Mouse (Mus musculus) embryonic facial prominence, embryonic 14.5 days (tissue): ENCODE measurements around the gene Rab3il1. TPM values are rescaled to one million over a fixed set of nuclear protein-coding genes. Genes with fewer than 3 reads are reported as not detected.

Experiments used
- ATAC-seq: fragments of 200-750 bp; cut with Nextera tagmentation; 2 replicates; pipeline ENCODE4 v1.8.0; 2017; ENCODE audit warnings: low read depth, moderate number of reproducible peaks, moderate TSS enrichment
- DNase-seq: peaks from one replicate; pipeline ENCODE4 v3.0.0-alpha.2; 2015; ENCODE audit warnings: low spot score
- H3K27ac ChIP-seq: fragments of 300-500 bp; sonication (generic); replicated peaks from 2 replicates; pipeline ENCODE4 v1.5.1; 2014; ENCODE audit warnings: low read depth, mild to moderate bottlenecking, low read length, moderate library complexity
- H3K27me3 ChIP-seq: fragments of 300-500 bp; sonication (generic); replicated peaks from 2 replicates; pipeline ENCODE4 v1.6.1; 2014; ENCODE audit warnings: low read length; ENCODE audit not compliant: control insufficient read depth, insufficient read depth
- H3K36me3 ChIP-seq: fragments of 300-500 bp; sonication (generic); 2 replicates; pipeline ENCODE4 v1.6.1; 2014; ENCODE audit warnings: low read length, mixed read lengths; ENCODE audit not compliant: control insufficient read depth, insufficient read depth
- H3K4me1 ChIP-seq: fragments of 300-500 bp; sonication (generic); 2 replicates; pipeline ENCODE4 v1.6.1; 2014; ENCODE audit warnings: antibody characterized with exemption, low read length; ENCODE audit not compliant: control insufficient read depth, insufficient read depth
- H3K4me2 ChIP-seq: fragments of 300-500 bp; sonication (generic); 2 replicates; pipeline ENCODE4 v1.6.1; 2014; ENCODE audit warnings: low read depth, mild to moderate bottlenecking, low read length, moderate library complexity, mixed read lengths
- H3K4me3 ChIP-seq: fragments of 300-500 bp; sonication (generic); 2 replicates; pipeline ENCODE4 v1.5.1; 2014; ENCODE audit warnings: low read depth, mild to moderate bottlenecking, low read length
- H3K9ac ChIP-seq: fragments of 300-500 bp; sonication (generic); 2 replicates; pipeline ENCODE4 v1.6.1; 2014; ENCODE audit warnings: low read depth, mild to moderate bottlenecking, low read length, moderate library complexity, mixed read lengths
- H3K9me3 ChIP-seq: fragments of 300-500 bp; sonication (generic); 2 replicates; pipeline ENCODE4 v1.6.1; 2016; ENCODE audit warnings: low read length; ENCODE audit not compliant: control insufficient read depth
- WGBS: fragments of 180-500 bp; shearing (Covaris S2); extraction: QIAGEN DNeasy Blood & Tissue Kit; methylation state at CpG from one replicate; pipeline ENCODE4 v1.1.7; 2014; 5-methylcytosine and 5-hydroxymethylcytosine counted together
- polyA plus RNA-seq: library from polyadenylated mRNA; unstranded; fragments of >200 nt; fragmentation: Nextera tagmentation; extraction: Ambion mirVana; gene quantifications from 2 replicates; pipeline ENCODE4 v1.2.1, GENCODE M21; 2014

The Rab3il1 gene
- polyA plus RNA-seq, 1 experiment from 2014 or later, result 48.1 TPM

DNA sequence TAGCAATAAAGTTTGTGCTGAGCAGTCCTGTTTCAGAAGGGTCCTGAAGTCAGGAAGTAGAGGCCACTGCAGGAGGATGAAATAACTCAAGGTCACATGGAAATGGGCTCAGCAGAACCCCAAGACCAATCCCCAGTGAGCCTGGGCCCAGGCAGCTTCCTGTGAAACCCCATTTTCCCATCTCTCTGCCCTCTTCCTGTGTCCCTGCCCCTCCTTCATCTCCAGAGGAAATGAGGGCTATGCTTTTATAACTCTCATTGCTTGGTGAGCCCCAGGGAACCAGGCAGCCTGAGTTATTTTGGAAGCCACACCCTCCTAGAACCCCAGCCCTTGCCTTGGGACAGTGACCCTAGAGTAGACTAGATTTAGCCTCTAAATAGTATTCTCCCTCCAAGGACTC lies 48.1 kb downstream of the Rab3il1 start:
- H3K4me2 ChIP-seq, result no peak overlapping the region
- no peak overlapping the region for H3K9ac ChIP-seq
- no peak for ATAC-seq
- H3K36me3 ChIP-seq, result no peaks in the 10 kb centered on the region; the same call in 1 of the 2 replicates
- DNase-seq, result no peak
- no peaks in the 10 kb centered on the region for H3K9me3 ChIP-seq
- H3K27me3 ChIP-seq, result no peaks in the 10 kb centered on the region
- no peak overlapping the region for H3K27ac ChIP-seq
- H3K4me3 ChIP-seq, result no peak overlapping the region
- H3K4me1 ChIP-seq, result no peaks in the 10 kb centered on the region

DNA sequence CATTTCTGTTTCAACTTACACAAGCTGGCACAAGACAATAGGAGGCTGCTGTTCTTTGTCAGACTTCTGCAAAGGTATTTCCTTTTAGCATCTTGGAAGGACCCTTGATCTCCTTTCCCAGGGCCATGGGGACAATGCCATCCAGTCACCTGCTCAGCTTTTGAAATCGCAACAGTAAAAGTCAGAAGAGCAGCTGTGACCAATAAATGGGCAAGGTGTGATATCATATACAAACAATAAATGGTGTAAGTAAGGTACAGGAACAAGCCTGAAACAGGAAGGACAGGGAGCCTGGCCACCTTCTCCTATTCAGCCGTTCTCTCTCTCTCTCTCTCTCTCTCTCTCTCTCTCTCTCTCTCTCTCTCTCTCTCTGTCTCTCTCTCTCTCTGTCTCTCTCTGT lies 49.0 kb downstream of the Rab3il1 start:
- ATAC-seq (no peak), DNase-seq (no peak)
- Histone ChIP-seq H3K4me2 (no peak overlapping the region), H3K27ac (no peak overlapping the region), H3K4me1 (no peaks in the 10 kb centered on the region), H3K4me3 (no peak overlapping the region), H3K27me3 (no peaks in the 10 kb centered on the region), H3K36me3 (no peaks in the 10 kb centered on the region; the same call in 1 of the 2 replicates), H3K9me3 (no peaks in the 10 kb centered on the region), H3K9ac (no peak overlapping the region)
- WGBS, result 61% methylated on average over 1 of the region's 2 CpGs

DNA sequence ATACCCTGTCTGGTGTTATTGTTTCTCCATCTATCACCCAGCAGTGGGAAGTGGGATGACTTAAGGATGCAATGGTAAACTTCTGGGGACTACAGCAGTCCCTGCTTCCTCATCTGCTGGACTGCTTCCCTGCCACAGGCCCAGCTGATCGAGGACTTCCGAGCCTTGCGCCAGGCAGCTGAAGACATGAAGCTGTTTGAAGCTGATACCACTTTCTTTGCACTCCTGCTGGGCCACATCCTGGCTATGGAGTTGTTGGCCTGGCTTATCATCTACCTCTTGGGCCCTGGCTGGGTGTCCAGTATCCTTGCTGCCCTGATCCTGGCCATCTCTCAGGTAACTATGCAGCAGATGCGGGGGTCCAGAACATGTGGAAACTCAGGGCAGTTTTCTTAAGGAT lies 51.2 kb downstream of the Rab3il1 start:
- H3K4me1 ChIP-seq, result no peaks in the 10 kb centered on the region

DNA sequence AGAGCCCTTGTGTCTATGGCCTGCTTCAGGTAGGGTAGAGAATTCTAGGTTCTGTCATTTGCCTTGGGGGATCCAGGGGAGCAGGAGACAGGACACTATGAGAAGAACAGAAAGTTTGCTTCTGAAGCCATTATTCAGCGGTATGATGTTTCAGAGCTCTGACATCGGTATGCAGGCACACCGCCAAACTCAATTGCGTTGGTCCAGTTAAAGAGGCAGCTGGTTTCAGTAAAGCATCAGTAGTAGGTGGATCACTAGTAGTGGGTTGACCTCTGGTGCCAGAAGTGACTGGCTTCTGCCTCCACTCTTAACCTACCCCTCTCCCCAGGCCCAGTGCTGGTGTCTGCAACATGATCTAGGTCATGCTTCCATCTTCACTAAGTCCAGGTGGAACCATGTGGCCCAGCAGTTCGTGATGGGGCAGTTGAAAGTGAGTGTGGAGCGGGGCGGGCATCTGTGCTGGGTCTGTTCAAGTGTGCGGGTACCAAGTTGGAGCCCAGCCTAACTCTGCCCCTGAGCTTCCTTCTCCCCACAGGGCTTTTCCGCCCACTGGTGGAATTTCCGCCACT lies 52.3 kb downstream of the Rab3il1 start:
- DNase-seq (no peak), ATAC-seq (no peak)
- H3K27ac ChIP-seq, result no peak overlapping the region
- H3K4me3 ChIP-seq, result no peak overlapping the region
- no peaks in the 10 kb centered on the region for H3K27me3 ChIP-seq
- H3K36me3 ChIP-seq, result peaks cover 10% of the 10 kb centered on the region; the same call in 1 of the 2 replicates
- H3K4me2 ChIP-seq, result no peak overlapping the region
- H3K9me3 ChIP-seq, result no peaks in the 10 kb centered on the region
- 91% methylated on average over 10 of the region's 10 CpGs for WGBS
- no peaks in the 10 kb centered on the region for H3K4me1 ChIP-seq
- H3K9ac ChIP-seq, result no peak overlapping the region

More for the DNA sequence above, 51.2 kb downstream of the Rab3il1 start:
- no peak for ATAC-seq
- no peak overlapping the region for H3K27ac ChIP-seq
- no peaks in the 10 kb centered on the region for H3K9me3 ChIP-seq
- peaks cover 4% of the 10 kb centered on the region; the same call in 1 of the 2 replicates for H3K36me3 ChIP-seq
- H3K27me3 ChIP-seq, result no peaks in the 10 kb centered on the region
- no peak overlapping the region for H3K9ac ChIP-seq
- H3K4me3 ChIP-seq, result no peak overlapping the region
- H3K4me2 ChIP-seq, result no peak overlapping the region
- no peak for DNase-seq
- WGBS, result 95% methylated on average over 4 of the region's 4 CpGs

DNA sequence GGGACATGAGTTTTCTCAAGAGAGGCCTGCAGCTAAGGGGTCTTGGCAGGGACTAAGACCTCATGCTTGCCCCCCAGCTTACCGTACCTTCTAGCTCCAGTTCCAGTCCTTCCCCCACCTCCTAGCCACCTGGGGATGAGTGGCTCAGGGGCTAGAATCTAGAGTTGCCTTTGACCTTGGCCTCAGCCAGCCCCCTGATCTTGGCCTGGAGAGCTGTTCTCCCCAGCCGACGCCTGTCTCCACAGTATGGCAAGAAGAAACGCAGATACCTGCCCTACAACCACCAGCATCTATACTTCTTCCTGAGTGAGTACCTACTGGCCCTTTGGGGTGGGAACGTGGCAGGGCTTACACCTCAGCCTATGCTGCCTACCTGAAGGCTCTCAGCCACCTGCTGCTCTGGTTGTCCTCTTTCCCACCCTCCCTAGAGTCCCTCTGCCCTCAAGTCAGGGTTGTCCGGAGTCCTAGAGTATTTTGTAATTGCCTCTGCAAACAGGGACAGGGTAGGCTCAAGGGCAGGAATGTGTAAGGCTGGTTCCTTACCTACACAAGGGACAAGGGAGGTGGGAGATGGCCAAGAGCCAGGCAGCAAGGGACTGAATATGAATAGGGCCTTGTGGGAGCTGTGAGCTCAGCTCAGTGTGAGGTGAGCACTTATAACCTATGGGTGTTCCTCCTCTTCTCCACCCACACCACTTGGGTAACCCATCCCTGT lies 53.0 kb downstream of the Rab3il1 start:
- DNase-seq (no peak), ATAC-seq (no peak)
- H3K36me3 ChIP-seq, result peaks cover 10% of the 10 kb centered on the region; the same call in 1 of the 2 replicates
- no peak overlapping the region for H3K4me3 ChIP-seq
- no peaks in the 10 kb centered on the region for H3K9me3 ChIP-seq
- H3K4me2 ChIP-seq, result no peak overlapping the region
- H3K27me3 ChIP-seq, result no peaks in the 10 kb centered on the region
- H3K27ac ChIP-seq, result no peak overlapping the region
- H3K4me1 ChIP-seq, result no peaks in the 10 kb centered on the region
- no peak overlapping the region for H3K9ac ChIP-seq
- WGBS, result 91% methylated on average over 6 of the region's 6 CpGs

DNA sequence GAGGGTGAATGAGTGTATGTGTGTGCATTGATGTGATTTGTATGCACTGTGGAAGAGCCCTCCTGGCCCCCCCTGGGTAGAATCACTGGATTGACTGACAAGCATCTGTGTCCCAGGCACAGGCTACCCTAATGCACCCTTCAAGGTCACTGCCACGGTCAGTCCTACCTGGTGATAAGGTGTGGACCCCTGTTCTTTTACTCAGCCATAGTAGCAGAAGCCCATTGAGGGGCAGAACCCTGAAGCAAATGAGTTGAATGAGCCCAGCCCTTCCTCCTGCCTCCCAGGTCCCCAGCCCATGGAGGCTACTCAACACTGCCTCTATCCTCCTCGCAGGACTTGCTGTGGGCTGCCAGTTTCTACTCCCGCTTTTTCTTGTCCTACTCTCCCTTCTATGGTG lies 53.8 kb downstream of the Rab3il1 start:
- Histone ChIP-seq H3K27ac (no peak overlapping the region), H3K9ac (no peak overlapping the region), H3K9me3 (no peaks in the 10 kb centered on the region), H3K36me3 (peaks cover 10% of the 10 kb centered on the region; the same call in 1 of the 2 replicates), H3K4me1 (no peaks in the 10 kb centered on the region), H3K4me2 (no peak overlapping the region), H3K4me3 (no peak overlapping the region), H3K27me3 (no peaks in the 10 kb centered on the region)
- ATAC-seq (no peak), DNase-seq (no peak)
- WGBS, result 83% methylated on average over 3 of the region's 3 CpGs

DNA sequence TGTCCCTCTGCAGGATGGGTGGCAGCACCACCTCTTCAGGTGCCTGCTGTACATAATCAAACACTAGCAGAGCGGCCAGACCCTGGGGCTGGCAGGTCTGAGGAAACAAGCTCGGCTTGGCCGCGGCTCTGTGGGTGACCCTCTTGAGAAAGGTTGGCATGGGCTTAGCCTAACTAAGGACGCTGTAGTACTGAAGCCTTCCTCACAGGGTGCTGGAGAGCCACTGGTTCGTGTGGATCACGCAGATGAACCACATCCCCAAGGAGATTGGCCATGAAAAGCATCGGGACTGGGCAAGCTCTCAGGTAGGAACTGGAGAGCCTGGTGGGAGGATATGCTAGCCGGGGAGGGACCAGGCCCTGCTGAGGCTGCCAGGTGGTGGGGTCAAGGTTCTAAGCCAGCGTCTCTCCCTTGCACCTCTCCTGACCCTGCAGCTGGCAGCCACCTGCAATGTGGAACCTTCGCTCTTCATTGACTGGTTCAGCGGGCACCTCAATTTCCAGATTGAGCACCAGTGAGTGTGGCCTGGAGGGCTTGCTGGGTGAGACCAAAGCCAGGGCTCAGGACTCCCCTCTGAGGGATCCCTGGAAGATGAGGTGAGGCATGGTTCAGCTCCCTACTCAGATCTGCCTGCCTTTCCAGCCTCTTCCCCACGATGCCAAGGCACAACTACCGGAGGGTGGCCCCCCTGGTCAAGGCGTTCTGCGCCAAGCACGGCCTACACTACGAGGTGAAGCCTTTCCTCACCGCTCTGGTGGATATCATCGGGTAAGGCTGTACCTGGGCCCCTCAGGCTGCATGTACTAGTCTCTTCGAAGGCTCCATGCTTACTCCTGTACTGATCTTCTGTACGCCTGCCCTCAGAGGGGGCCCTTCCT lies 54.6 kb downstream of the Rab3il1 start:
- WGBS, result 79% methylated on average over 22 of the region's 22 CpGs
- ATAC-seq (no peak), DNase-seq (no peak)
- no peak overlapping the region for H3K4me3 ChIP-seq
- no peaks in the 10 kb centered on the region for H3K9me3 ChIP-seq
- no peak overlapping the region for H3K9ac ChIP-seq
- no peaks in the 10 kb centered on the region for H3K27me3 ChIP-seq
- peaks cover 10% of the 10 kb centered on the region; the same call in 1 of the 2 replicates for H3K36me3 ChIP-seq
- H3K4me2 ChIP-seq, result no peak overlapping the region
- H3K4me1 ChIP-seq, result no peaks in the 10 kb centered on the region
- no peak overlapping the region for H3K27ac ChIP-seq

DNA sequence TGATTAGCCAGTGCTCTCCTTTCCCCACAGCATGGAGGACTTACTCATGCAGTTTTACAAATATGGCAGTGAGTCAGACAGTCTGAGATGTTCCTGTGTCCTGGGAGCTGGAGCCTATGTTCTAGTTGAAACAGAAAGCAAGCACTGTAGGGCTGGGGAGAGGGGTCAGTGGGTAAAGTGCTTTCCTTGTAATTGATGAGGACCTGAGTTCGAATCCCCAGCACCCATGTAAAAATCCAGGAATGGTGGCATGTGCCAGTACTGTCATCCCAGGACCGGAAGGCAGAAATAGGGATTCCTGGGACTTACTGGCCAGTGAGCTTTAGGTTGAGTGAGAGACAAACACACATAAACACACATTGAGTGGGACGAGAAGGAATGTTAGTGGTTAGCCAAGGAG lies 55.2 kb downstream of the Rab3il1 start:
- Histone ChIP-seq H3K4me1 (no peaks in the 10 kb centered on the region), H3K4me2 (no peak overlapping the region), H3K27ac (no peak overlapping the region), H3K36me3 (peaks cover 10% of the 10 kb centered on the region; the same call in 1 of the 2 replicates), H3K9ac (no peak overlapping the region), H3K4me3 (no peak overlapping the region), H3K9me3 (no peaks in the 10 kb centered on the region), H3K27me3 (no peaks in the 10 kb centered on the region)
- WGBS, result 83% methylated on average over 3 of the region's 3 CpGs
- DNase-seq (no peak), ATAC-seq (no peak)
